Mouse (Mus musculus) stomach, postnatal 0 days (tissue): ENCODE results near the gene Dnajb5. TPM values are rescaled to one million over a fixed set of nuclear protein-coding genes. Genes with fewer than 3 reads are reported as not detected.

ENCODE experiments used
- ATAC-seq: fragments of 200-750 bp; cut with Nextera tagmentation; 2 replicates; pipeline ENCODE4 v1.8.0; 2017; ENCODE audit not compliant: low FRiP score, low TSS enrichment
- DNase-seq: peaks from one replicate; pipeline ENCODE4 v3.0.0-alpha.2; 2016; ENCODE audit warnings: low spot score
- H3K27ac ChIP-seq: fragments of 300-500 bp; sonication (generic); replicated peaks from 2 replicates; pipeline ENCODE4 v1.5.1; 2014; ENCODE audit warnings: mild to moderate bottlenecking, control low read depth
- H3K27me3 ChIP-seq: fragments of 300-500 bp; sonication (generic); 2 replicates; pipeline ENCODE4 v1.6.1; 2014; ENCODE audit warnings: low read length; ENCODE audit not compliant: control insufficient read depth, insufficient read depth
- H3K36me3 ChIP-seq: fragments of 300-500 bp; sonication (generic); 2 replicates; pipeline ENCODE4 v1.6.1; 2014; ENCODE audit warnings: low read length, mixed read lengths; ENCODE audit not compliant: control insufficient read depth, insufficient read depth
- H3K4me1 ChIP-seq: fragments of 300-500 bp; sonication (generic); replicated peaks from 2 replicates; pipeline ENCODE4 v1.6.1; 2014; ENCODE audit warnings: antibody characterized with exemption; ENCODE audit not compliant: control insufficient read depth, insufficient read depth
- H3K4me2 ChIP-seq: fragments of 300-500 bp; sonication (generic); replicated peaks from 2 replicates; pipeline ENCODE4 v1.6.1; 2014; ENCODE audit warnings: low read depth, mild to moderate bottlenecking, control low read depth, moderate library complexity
- H3K4me3 ChIP-seq: fragments of 300-500 bp; sonication (generic); 2 replicates; pipeline ENCODE4 v1.5.1; 2014; ENCODE audit warnings: low read depth, low read length, control low read depth
- H3K9ac ChIP-seq: fragments of 300-500 bp; sonication (generic); 2 replicates; pipeline ENCODE4 v1.6.1; 2014; ENCODE audit warnings: mild to moderate bottlenecking, low read length, control low read depth, mixed read lengths
- H3K9me3 ChIP-seq: fragments of 300-500 bp; sonication (generic); 2 replicates; pipeline ENCODE4 v1.6.1; 2016; ENCODE audit warnings: low read length; ENCODE audit not compliant: control insufficient read depth
- CTCF ChIP-seq: IDR thresholded peaks from 2 replicates; pipeline ENCODE4 v1.5.1; 2016; ENCODE audit warnings: antibody characterized with exemption, low read depth, mild to moderate bottlenecking, moderate library complexity
- EP300 ChIP-seq: optimal IDR thresholded peaks from 2 replicates; pipeline ENCODE3; 2016; ENCODE audit warnings: antibody characterized with exemption
- WGBS: fragments of 180-500 bp; shearing (Covaris S2); extraction: QIAGEN DNeasy Blood & Tissue Kit; methylation state at CpG from one replicate; pipeline ENCODE4 v1.1.7; 2014; 5-methylcytosine and 5-hydroxymethylcytosine counted together
- polyA plus RNA-seq: library from polyadenylated mRNA; unstranded; fragments of >200 nt; fragmentation: Nextera tagmentation; extraction: Ambion mirVana; gene quantifications from 2 replicates; pipeline ENCODE4 v1.2.1, GENCODE M21; 2015

Dnajb5 gene
- polyA plus RNA-seq, 1 experiment from 2014 or later, result 9.4 TPM

- peak; percentile 4 for DNase-seq
- WGBS, result 87% methylated on average over 9 of the region's 9 CpGs
- ATAC-seq, result no peak
Observed at GRCm38 (mm10) chr4:42928952-42929351, 20.7 kb upstream of the Dnajb5 start.

DNA sequence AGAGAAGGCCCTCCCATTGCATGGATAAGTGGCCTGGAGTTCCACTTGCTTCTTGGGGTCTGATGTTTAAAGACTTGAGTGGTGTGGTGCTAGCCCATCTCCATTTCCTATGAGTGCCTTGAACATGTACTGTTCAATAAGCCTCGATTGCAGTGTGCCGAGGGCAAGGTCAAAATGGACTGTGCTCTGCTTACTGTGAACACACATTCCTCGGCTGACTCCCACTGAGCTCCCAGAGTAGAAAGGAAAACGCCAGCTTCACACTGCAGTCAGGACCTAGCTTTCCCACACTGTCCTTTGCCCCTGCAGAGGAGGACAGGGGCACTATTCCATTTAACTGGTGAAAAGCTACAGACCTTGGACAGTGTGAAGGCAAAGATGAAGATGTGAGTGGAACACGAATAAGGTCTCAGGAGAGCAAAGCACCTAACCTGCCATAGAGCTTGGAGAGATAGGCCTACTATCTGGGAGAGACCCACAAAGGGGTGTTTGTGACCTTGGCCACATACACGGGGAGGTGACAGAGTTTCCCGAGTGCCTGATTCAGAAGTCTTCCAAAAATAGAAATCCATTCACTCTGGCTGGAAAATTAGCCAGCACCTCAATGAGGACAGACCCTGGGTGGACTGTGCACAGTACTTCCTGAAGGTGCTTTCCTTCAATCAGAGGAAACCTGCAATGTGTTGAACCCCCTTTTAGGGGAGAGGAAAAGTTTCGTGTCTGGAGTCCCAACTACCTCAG lies 17.2 kb upstream of the Dnajb5 start:
- H3K4me1 ChIP-seq, result no peaks in the 10 kb centered on the region
- H3K4me2 ChIP-seq, result no peak overlapping the region
- no peaks in the 10 kb centered on the region for H3K9me3 ChIP-seq
- peak; percentile 4 for DNase-seq
- H3K27me3 ChIP-seq, result no peaks in the 10 kb centered on the region
- no peak overlapping the region for H3K27ac ChIP-seq
- WGBS, result 74% methylated on average over 8 of the region's 8 CpGs
- no peak for TF ChIP-seq CTCF
- TF ChIP-seq EP300, result no peak
- no peaks in the 10 kb centered on the region for H3K36me3 ChIP-seq
- no peak overlapping the region for H3K4me3 ChIP-seq
- H3K9ac ChIP-seq, result no peak overlapping the region
- no peak for ATAC-seq

More at GRCm38 (mm10) chr4:42928952-42929351, 20.7 kb upstream of the Dnajb5 start:
- Histone ChIP-seq H3K4me3 (no peak overlapping the region), H3K9ac (no peak overlapping the region), H3K27me3 (no peaks in the 10 kb centered on the region), H3K36me3 (no peaks in the 10 kb centered on the region), H3K9me3 (no peaks in the 10 kb centered on the region), H3K27ac (no peak overlapping the region), H3K4me2 (no peak overlapping the region), H3K4me1 (no peaks in the 10 kb centered on the region)
- no peak for TF ChIP-seq EP300
- TF ChIP-seq CTCF, result no peak

GRCm38 (mm10) chr4:42933630-42934029 lies 16.0 kb upstream of the Dnajb5 start:
- Histone ChIP-seq H3K9ac (peak overlapping the region; percentile 18; the same call in 1 of the 2 replicates), H3K4me2 (peak overlapping the region; percentile 48), H3K4me1 (no peaks in the 10 kb centered on the region), H3K27ac (peak overlapping the region; percentile 40; the same call in 1 of the 2 replicates), H3K4me3 (peak overlapping the region; percentile 12; the same call in 1 of the 2 replicates), H3K27me3 (no peaks in the 10 kb centered on the region), H3K36me3 (no peaks in the 10 kb centered on the region), H3K9me3 (no peaks in the 10 kb centered on the region)
- DNase-seq, result peak; percentile 81
- 8% methylated on average over 22 of the region's 22 CpGs for WGBS
- ATAC-seq, result peak; percentile 85
- TF ChIP-seq CTCF (peak; percentile 56), EP300 (no peak)

GRCm38 (mm10) chr4:42941396-42941795 lies 8.2 kb upstream of the Dnajb5 start:
- ATAC-seq (no peak), DNase-seq (no peak)
- Histone ChIP-seq H3K36me3 (no peaks in the 10 kb centered on the region), H3K27me3 (no peaks in the 10 kb centered on the region), H3K4me3 (no peak overlapping the region), H3K27ac (no peak overlapping the region), H3K9me3 (no peaks in the 10 kb centered on the region), H3K4me1 (no peaks in the 10 kb centered on the region), H3K9ac (no peak overlapping the region), H3K4me2 (no peak overlapping the region)
- 75% methylated on average over 7 of the region's 7 CpGs for WGBS
- TF ChIP-seq CTCF (no peak), EP300 (no peak)

- Histone ChIP-seq H3K27ac (no peak overlapping the region), H3K36me3 (no peaks in the 10 kb centered on the region), H3K9me3 (no peaks in the 10 kb centered on the region), H3K4me1 (no peaks in the 10 kb centered on the region), H3K4me2 (no peak overlapping the region), H3K9ac (no peak overlapping the region), H3K27me3 (no peaks in the 10 kb centered on the region), H3K4me3 (no peak overlapping the region)
- 68% methylated on average over 5 of the region's 5 CpGs for WGBS
- ATAC-seq (no peak), DNase-seq (no peak)
- TF ChIP-seq CTCF, result no peak
Observed at GRCm38 (mm10) chr4:42943341-42943740, 6.3 kb upstream of the Dnajb5 start.

GRCm38 (mm10) chr4:42944185-42944584 lies 5.4 kb upstream of the Dnajb5 start:
- H3K36me3 ChIP-seq, result no peaks in the 10 kb centered on the region
- TF ChIP-seq EP300 (no peak), CTCF (no peak)
- 80% methylated on average over 9 of the region's 9 CpGs for WGBS
- no peak overlapping the region for H3K9ac ChIP-seq
- no peak overlapping the region for H3K27ac ChIP-seq
- DNase-seq (no peak), ATAC-seq (no peak)
- H3K9me3 ChIP-seq, result no peaks in the 10 kb centered on the region
- no peaks in the 10 kb centered on the region for H3K4me1 ChIP-seq
- H3K27me3 ChIP-seq, result no peaks in the 10 kb centered on the region
- no peak overlapping the region for H3K4me2 ChIP-seq
- no peak overlapping the region for H3K4me3 ChIP-seq
